Mouse (Mus musculus) CH12.LX (cell line): ENCODE results near the gene St8sia2. TPM values are rescaled to one million over a fixed set of nuclear protein-coding genes. Genes with fewer than 3 reads are reported as not detected.

ENCODE experiments used
- DNase-seq: peaks from one replicate; pipeline ENCODE4 v3.0.0-alpha.2; 2013; ENCODE audit errors: extremely low read depth
- H3K27ac ChIP-seq: 2 replicates; pipeline ENCODE4 v1.5.1; 2012; ENCODE audit warnings: low read depth, mild to moderate bottlenecking, control low read depth, moderate library complexity; ENCODE audit not compliant: insufficient read depth
- H3K27me3 ChIP-seq: replicated peaks from 2 replicates; pipeline ENCODE3; 2012; ENCODE audit warnings: inconsistent platforms
- H3K36me3 ChIP-seq, 2 experiments: replicated peaks in 1 of 2; 2 replicates each; pipeline versions ENCODE3 to v1.6.1; 2012; ENCODE audit warnings: inconsistent platforms in 1 of 2, low read length in 1 of 2, mild to moderate bottlenecking in 1 of 2, mixed read lengths in 1 of 2, moderate library complexity in 1 of 2; ENCODE audit not compliant: control insufficient read depth in 1 of 2, insufficient read depth in 1 of 2
- H3K4me1 ChIP-seq, 2 experiments: 2 replicates each; pipeline ENCODE4 v1.6.1; 2012; ENCODE audit warnings: inconsistent platforms in 1 of 2, moderate library complexity in 1 of 2; ENCODE audit not compliant: insufficient read depth in 2 of 2, control insufficient read depth in 1 of 2
- H3K4me2 ChIP-seq: 2 replicates; pipeline ENCODE4 v1.6.1; 2012; ENCODE audit warnings: low read depth, mild to moderate bottlenecking, control low read depth; ENCODE audit not compliant: poor library complexity, insufficient read depth, severe bottlenecking
- H3K4me3 ChIP-seq, 3 experiments: fragments of 150-350 bp in 1 of 3; sonication (generic) in 1 of 3; replicated peaks in 1 of 3; 2 replicates each; pipeline versions ENCODE3 to v1.5.1; 2011 to 2012; ENCODE audit warnings: low read depth in 2 of 3, low read length in 2 of 3, mild to moderate bottlenecking in 2 of 3, moderate library complexity in 2 of 3, control low read depth in 1 of 3, improper control_type of control experiment in 1 of 3, inconsistent platforms in 1 of 3, mixed read lengths in 1 of 3; ENCODE audit not compliant: poor library complexity in 1 of 3
- H3K79me2 ChIP-seq: replicated peaks from 2 replicates; pipeline ENCODE4 v1.6.1; 2012; ENCODE audit warnings: mild to moderate bottlenecking, moderate library complexity; ENCODE audit not compliant: control insufficient read depth, poor library complexity, insufficient read depth, severe bottlenecking; ENCODE audit errors: extremely low read depth
- H3K9ac ChIP-seq: 2 replicates; pipeline ENCODE4 v1.6.1; 2012; ENCODE audit warnings: low read depth, mild to moderate bottlenecking, control low read depth, moderate library complexity; ENCODE audit not compliant: insufficient read depth
- H3K9me3 ChIP-seq: replicated peaks from 2 replicates; pipeline ENCODE3; 2012; ENCODE audit warnings: low read length, inconsistent platforms, mixed read lengths
- BHLHE40 ChIP-seq: IDR thresholded peaks from 2 replicates; pipeline ENCODE4 v1.6.1; 2011; ENCODE audit warnings: mild to moderate bottlenecking, low read depth, low read length, improper control_type of control experiment
- CHD2 ChIP-seq: IDR thresholded peaks from 2 replicates; pipeline ENCODE4 v1.6.1; 2011; ENCODE audit warnings: low read length, improper control_type of control experiment
- CTCF ChIP-seq, 2 experiments: IDR thresholded peaks in 1 of 2; conservative IDR thresholded peaks in 1 of 2; 2 replicates each; pipeline ENCODE4 v1.5.1; 2011 to 2012; ENCODE audit warnings: low read depth in 2 of 2, low read length in 2 of 2, improper control_type of control experiment in 1 of 2, inconsistent platforms in 1 of 2, mild to moderate bottlenecking in 1 of 2, moderate library complexity in 1 of 2
- E2F4 ChIP-seq: IDR thresholded peaks from 2 replicates; pipeline ENCODE4 v1.6.1; 2011; ENCODE audit warnings: low read depth, low read length, improper control_type of control experiment; ENCODE audit not compliant: insufficient replicate concordance
- EP300 ChIP-seq: IDR thresholded peaks from 2 replicates; pipeline ENCODE4 v1.6.1; 2011; ENCODE audit warnings: low read length, improper control_type of control experiment
- ETS1 ChIP-seq: conservative IDR thresholded peaks from 2 replicates; pipeline ENCODE4 v1.6.1; 2012; ENCODE audit warnings: low read depth, mild to moderate bottlenecking, inconsistent platforms, low read length, improper control_type of control experiment, moderate library complexity
- HCFC1 ChIP-seq: IDR thresholded peaks from 2 replicates; pipeline ENCODE4 v1.6.1; 2012; ENCODE audit warnings: low read depth, mild to moderate bottlenecking, inconsistent platforms, low read length, improper control_type of control experiment
- IRF4 ChIP-seq: IDR thresholded peaks from 2 replicates; pipeline ENCODE4 v1.6.1; 2014; ENCODE audit warnings: low read depth, mild to moderate bottlenecking, inconsistent platforms, low read length, improper control_type of control experiment
- JUND ChIP-seq: conservative IDR thresholded peaks from 2 replicates; pipeline ENCODE4 v1.6.1; 2011; ENCODE audit warnings: low read depth, low read length, improper control_type of control experiment
- MAX ChIP-seq: IDR thresholded peaks from 2 replicates; pipeline ENCODE4 v1.6.1; 2011; ENCODE audit warnings: low read length, improper control_type of control experiment
- MAZ ChIP-seq: IDR thresholded peaks from 2 replicates; pipeline ENCODE4 v1.6.1; 2012; ENCODE audit warnings: low read depth, mild to moderate bottlenecking, inconsistent platforms, low read length, improper control_type of control experiment, moderate library complexity
- MEF2A ChIP-seq: IDR thresholded peaks from 2 replicates; pipeline ENCODE4 v1.6.1; 2014; ENCODE audit warnings: low read depth, mild to moderate bottlenecking, inconsistent platforms, low read length, improper control_type of control experiment, borderline replicate concordance
- MXI1 ChIP-seq: IDR thresholded peaks from 2 replicates; pipeline ENCODE4 v1.6.1; 2011; ENCODE audit warnings: mild to moderate bottlenecking, low read depth, low read length, improper control_type of control experiment
- MYC ChIP-seq: IDR thresholded peaks from 2 replicates; pipeline ENCODE4 v1.6.1; 2011; ENCODE audit warnings: low read depth, mild to moderate bottlenecking, improper control_type of control experiment, low read length
- RAD21 ChIP-seq: IDR thresholded peaks from 2 replicates; pipeline ENCODE4 v1.6.1; 2011; ENCODE audit warnings: low read depth, mild to moderate bottlenecking, low read length, improper control_type of control experiment, moderate library complexity
- RCOR1 ChIP-seq: conservative IDR thresholded peaks from 2 replicates; pipeline ENCODE4 v1.6.1; 2012; ENCODE audit warnings: low read depth, mild to moderate bottlenecking, inconsistent platforms, low read length, improper control_type of control experiment
- SMC3 ChIP-seq: IDR thresholded peaks from 2 replicates; pipeline ENCODE4 v1.6.1; 2011; ENCODE audit warnings: low read depth, low read length, improper control_type of control experiment
- TBP ChIP-seq: conservative IDR thresholded peaks from 2 replicates; pipeline ENCODE4 v1.6.1; 2011; ENCODE audit warnings: low read depth, low read length, improper control_type of control experiment
- TCF12 ChIP-seq: IDR thresholded peaks from 2 replicates; pipeline ENCODE4 v1.6.1; 2014; ENCODE audit warnings: low read depth, mild to moderate bottlenecking, inconsistent platforms, low read length, improper control_type of control experiment
- USF1 ChIP-seq: IDR thresholded peaks from 2 replicates; pipeline ENCODE4 v1.6.1; 2014; ENCODE audit warnings: low read depth, mild to moderate bottlenecking, inconsistent platforms, low read length, improper control_type of control experiment
- ZC3H11A ChIP-seq: IDR thresholded peaks from 2 replicates; pipeline ENCODE4 v1.6.1; 2012; ENCODE audit warnings: low read depth, mild to moderate bottlenecking, inconsistent platforms, low read length, improper control_type of control experiment
- ZKSCAN1 ChIP-seq: IDR thresholded peaks from 2 replicates; pipeline ENCODE4 v1.6.1; 2012; ENCODE audit warnings: low read depth, inconsistent platforms, low read length, improper control_type of control experiment, borderline replicate concordance
- ZMIZ1 ChIP-seq: IDR thresholded peaks from 2 replicates; pipeline ENCODE4 v1.6.1; 2012; ENCODE audit warnings: low read depth, mild to moderate bottlenecking, inconsistent platforms, low read length, improper control_type of control experiment
- ZNF384 ChIP-seq: IDR thresholded peaks from 2 replicates; pipeline ENCODE4 v1.6.1; 2012; ENCODE audit warnings: low read depth, low read length, improper control_type of control experiment, inconsistent platforms
- dilution Hi-C: fragments of 300-500 bp; cut with MboI; formaldehyde crosslinking; loops from 2 replicates; pipeline ENCODE4 v1.14.3; 2020; ENCODE audit warnings: low sequenced_read_pairs; ENCODE audit not compliant: extremely low pct_unique_long_range_greater_than_20kb, extremely low pct_ligation_motif_present
- in situ Hi-C: fragments of 300-500 bp; cut with MboI; formaldehyde crosslinking; loops from 3 replicates; pipeline ENCODE4 v1.14.3; 2019; ENCODE audit warnings: low sequenced_read_pairs, low pct_ligation_motif_present, low pct_unique_long_range_greater_than_20kb, mixed read lengths
- polyA plus RNA-seq: library from polyadenylated mRNA; unstranded; fragments of >175 nt; gene quantifications from 2 replicates; pipeline ENCODE4 v1.2.1, GENCODE M21; 2012; ENCODE audit warnings: low read depth; ENCODE audit not compliant: insufficient read length
- total RNA-seq, 2 experiments: library from RNA; depleted of rRNA; stranded (reverse); fragments of 300-350 nt in 1 of 2; fragments of >200 nt in 1 of 2; gene quantifications; 2 replicates each; pipeline ENCODE4 v1.2.3; 2012 to 2014

St8sia2 gene
- total and polyA plus RNA-seq, 3 experiments = not detected

GRCm38 (mm10) chr7:73917633-73918311 is 95.7 kb downstream of the St8sia2 start:
- no peak for DNase-seq
- H3K27ac ChIP-seq = no peak overlapping the region
- H3K9me3 ChIP-seq = no peaks in the 10 kb centered on the region
- no peak overlapping the region for H3K4me2 ChIP-seq
- TF ChIP-seq MAZ (no peak), ZC3H11A (no peak), TBP (no peak), MEF2A (no peak), ZNF384 (no peak), USF1 (no peak)
- H3K4me3 ChIP-seq = no peak overlapping the region
- no peaks in the 10 kb centered on the region for H3K36me3 ChIP-seq
- H3K4me1 ChIP-seq = peaks cover 11 to 17% of the 10 kb centered on the region in 2 experiments
- dilution Hi-C loops (no loop called here), in situ Hi-C loops (no loop called here)
- H3K27me3 ChIP-seq = no peaks in the 10 kb centered on the region
- no peak overlapping the region for H3K9ac ChIP-seq
- H3K79me2 ChIP-seq = no peaks in the 10 kb centered on the region

- peaks cover 21 to 39% of the 10 kb centered on the region in 2 experiments for H3K4me1 ChIP-seq
- dilution Hi-C loops = no loop called here
- no peaks in the 10 kb centered on the region for H3K27me3 ChIP-seq
- no peaks in the 10 kb centered on the region for H3K9me3 ChIP-seq
- TF ChIP-seq SMC3 (no peak), ZNF384 (no peak), ETS1 (no peak), ZMIZ1 (no peak), MAX (no peak), BHLHE40 (no peak), JUND (no peak), HCFC1 (no peak), CTCF (conservative IDR thresholded peaks at IDR 0.05 in 1 of 2, IDR thresholded peaks at IDR 0.05 in 1 of 2; ENCODE audit: low read depth in 2 of 2, low read length in 2 of 2) (no peak), CHD2 (no peak), MYC (no peak), USF1 (no peak), E2F4 (no peak), EP300 (no peak), RAD21 (no peak), ZKSCAN1 (no peak), TCF12 (no peak), IRF4 (no peak), RCOR1 (no peak), MXI1 (no peak)
- no peaks in the 10 kb centered on the region for H3K79me2 ChIP-seq
- no peak overlapping the region for H3K4me2 ChIP-seq
- DNase-seq = no peak
- H3K4me3 ChIP-seq = no peak overlapping the region
- H3K9ac ChIP-seq = no peak overlapping the region
- H3K27ac ChIP-seq = no peak overlapping the region
- no peaks in the 10 kb centered on the region for H3K36me3 ChIP-seq
- in situ Hi-C loops = no loop called here
These were observed 101.6 kb downstream of the St8sia2 start for GRCm38 (mm10) chr7:73911899-73912298.
